Mouse (Mus musculus) thymus, postnatal 25 days (tissue): Measurements from ENCODE around the gene Fnbp1.
A peak's percentile ranks its signal among the peaks of the same experiment; 100 is the strongest.

Experiments used
- DNase-seq: peaks from one replicate; pipeline ENCODE4 v3.0.0; 2022

Gene Fnbp1

DNA sequence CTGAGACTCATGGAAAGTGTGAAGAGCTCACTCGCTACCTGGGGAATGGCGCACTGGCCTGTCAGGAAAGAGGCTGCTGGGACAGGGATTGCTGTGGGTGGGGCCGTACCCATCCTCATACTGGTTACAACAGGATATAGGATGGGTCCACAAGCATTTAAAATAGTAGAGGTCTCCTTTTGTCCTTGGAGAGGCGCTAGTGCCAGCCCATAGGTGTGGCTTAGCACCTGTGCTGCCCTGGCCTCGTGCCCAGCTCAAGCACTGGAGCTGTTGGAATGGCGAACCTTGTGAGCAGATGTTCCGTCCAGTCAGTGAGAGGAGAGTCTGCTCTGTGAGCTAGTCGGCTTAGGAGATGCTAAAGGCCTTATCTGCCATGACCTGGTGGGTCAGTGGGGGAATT lies 122.8 kb downstream of the Fnbp1 start:
- no peak for DNase-seq

DNA sequence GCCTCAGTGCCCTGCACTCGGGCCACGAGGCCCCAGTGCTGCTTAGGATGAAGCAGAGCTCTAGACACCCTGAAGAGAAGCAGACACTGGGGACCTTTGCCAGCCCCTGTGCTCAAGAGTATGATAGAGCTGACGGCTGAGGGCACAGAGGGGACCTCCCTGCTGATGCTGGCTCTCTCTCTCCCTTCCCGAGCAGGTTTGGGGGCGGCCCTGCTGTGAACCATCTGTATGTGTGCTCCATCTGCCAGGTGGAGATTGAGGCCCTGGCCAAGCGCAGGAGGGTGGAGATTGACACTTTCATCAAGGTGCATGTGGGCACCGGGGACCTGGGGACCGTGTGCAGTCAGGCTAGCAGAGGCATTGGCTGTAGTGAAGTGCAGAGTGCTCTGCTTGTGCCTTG lies 123.3 kb downstream of the Fnbp1 start:
- DNase-seq, result no peak

DNA sequence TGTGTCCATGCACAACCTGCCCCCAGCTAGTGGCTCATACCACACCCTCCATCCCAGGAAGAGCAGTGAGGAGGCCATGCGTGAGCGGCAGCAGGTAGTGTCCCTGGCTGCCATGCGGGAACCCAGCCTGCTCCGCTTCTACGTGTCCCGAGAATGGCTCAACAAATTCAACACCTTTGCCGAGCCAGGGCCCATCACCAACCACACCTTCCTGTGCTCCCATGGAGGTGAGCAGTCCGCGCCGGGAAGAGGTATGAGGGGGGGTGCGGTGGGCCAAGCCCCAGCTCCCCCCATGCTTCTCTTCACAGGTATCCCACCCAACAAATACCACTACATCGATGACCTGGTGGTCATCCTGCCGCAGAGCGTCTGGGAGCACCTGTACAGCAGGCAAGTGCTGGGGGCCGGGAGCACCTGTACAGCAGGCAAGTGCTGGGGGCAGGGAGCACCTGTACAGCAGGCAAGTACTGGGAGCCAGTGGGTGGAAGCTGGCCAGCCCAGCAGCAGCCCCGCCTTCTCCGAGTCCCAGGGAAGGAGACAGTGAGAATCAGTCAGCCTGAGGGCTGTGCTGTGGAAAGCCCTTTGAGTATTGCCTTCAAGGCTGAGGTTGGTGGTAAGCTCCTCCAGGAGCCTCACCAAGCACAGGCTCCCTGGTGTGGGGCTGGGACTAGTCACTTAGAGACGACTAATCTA lies 124.0 kb downstream of the Fnbp1 start:
- no peak for DNase-seq

DNA sequence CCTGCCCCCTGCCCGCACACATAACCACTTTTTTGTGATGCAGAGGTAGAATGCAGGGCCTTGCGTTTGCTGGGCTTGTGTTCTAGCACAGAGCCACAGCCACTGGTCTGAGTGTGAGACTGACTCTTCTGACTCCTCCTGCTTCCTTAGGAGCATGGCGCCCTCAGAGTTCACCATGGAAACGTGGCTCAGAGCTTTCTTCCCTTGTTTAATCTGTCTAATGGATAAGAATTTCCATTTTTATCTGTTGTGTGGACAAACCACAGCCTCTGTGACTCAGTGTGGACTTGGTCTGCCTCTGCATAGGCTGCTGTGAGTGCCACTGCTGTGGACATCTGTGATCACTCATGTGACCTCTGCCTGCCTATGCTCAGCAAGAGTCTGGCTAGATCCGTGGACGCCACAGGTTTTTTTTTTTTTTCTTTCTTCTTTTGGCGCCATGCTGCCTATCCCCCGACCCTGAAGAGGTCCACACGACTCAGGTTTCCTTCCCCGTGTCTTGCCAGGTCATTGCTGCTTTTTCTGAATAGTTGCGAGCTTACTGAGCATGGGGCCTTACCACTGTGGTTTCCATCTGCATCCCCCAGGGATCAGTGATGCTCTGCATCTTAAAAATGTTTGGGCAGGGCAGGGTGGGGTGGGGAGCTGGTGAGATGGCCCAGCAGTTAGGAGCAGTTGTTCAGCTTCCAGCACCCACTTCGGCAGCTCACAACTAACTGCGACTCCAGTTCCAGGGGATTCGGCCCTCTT lies 128.3 kb downstream of the Fnbp1 start:
- DNase-seq, result no peak

DNA sequence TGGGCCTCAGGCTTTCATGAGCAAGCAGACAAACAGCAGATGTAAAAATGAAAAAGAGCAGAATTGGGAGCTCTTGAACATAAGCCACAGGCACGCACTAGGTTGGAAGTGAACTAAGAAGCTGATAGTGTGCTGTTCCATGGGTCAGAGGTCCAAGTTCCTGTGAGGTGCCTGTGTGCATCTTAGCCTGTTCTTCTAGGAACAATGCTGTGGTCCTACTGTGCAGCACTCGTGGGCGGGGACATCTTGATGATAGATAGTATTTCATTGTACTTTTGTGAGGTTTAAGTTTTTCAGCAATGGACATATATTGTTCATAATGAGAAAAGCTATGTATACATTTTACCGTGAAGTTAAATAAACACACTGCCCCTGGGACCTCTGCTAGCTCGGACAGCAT lies 134.6 kb downstream of the Fnbp1 start:
- DNase-seq, result no peak

DNA sequence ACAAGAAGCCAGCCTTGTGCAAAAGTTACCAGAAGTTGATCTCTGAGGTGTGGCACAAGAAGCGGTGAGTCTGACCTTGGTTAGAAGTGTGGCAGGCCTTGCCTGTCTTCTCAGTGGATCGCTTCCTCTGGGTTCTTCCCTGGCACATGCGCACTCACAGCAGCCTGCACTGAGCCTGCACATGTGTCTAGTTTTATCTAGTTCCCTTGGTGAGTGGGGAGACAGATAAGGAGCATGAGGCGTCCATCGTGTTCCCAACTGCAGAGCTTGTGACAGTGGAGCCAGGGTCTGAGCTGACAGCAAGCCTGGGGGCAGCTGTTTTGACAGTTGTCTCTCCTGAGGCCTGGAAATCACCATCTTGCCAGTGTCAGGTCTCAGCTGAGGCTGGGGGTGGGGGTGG lies 135.4 kb downstream of the Fnbp1 start:
- DNase-seq, result peak; percentile 25

DNA sequence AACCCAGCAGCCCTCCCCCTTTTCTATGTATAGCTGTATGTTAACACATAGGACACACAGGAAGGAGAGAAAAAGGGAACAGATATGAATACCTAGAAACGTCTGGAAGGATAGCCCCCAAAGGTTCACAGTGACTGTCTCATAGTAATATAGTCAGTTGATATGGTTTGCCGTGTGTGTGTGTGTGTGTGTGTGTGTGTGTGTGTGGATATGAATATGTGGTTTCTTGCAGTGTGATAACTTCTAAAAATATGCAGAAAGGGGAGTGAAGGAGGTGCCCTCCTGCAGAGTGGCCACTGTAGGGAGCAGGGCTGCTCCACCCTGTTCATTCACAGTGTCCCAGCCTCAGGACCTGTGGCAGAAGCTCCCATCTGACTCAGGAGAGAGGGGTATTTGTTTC lies 136.4 kb downstream of the Fnbp1 start:
- DNase-seq, result no peak

DNA sequence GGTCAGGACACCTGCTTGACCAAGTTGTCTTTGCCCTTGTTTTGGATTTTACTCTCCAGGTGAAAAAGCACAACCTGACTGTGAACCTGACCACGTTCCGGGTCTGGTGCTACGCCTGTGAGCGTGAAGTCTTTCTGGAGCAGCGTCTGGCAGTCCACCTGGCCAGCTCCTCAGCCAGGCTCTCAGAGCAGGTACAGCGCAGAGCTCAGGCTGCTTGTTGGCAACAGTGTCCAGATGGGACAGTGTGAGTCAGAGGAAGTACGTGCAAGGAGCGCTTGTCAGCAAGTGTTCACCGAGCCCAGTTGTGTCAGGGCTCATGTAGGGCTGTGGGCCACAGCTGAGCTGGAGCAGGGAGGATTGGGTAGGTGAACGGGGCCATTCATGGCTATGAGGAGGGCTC lies 139.0 kb downstream of the Fnbp1 start:
- DNase-seq, result no peak

DNA sequence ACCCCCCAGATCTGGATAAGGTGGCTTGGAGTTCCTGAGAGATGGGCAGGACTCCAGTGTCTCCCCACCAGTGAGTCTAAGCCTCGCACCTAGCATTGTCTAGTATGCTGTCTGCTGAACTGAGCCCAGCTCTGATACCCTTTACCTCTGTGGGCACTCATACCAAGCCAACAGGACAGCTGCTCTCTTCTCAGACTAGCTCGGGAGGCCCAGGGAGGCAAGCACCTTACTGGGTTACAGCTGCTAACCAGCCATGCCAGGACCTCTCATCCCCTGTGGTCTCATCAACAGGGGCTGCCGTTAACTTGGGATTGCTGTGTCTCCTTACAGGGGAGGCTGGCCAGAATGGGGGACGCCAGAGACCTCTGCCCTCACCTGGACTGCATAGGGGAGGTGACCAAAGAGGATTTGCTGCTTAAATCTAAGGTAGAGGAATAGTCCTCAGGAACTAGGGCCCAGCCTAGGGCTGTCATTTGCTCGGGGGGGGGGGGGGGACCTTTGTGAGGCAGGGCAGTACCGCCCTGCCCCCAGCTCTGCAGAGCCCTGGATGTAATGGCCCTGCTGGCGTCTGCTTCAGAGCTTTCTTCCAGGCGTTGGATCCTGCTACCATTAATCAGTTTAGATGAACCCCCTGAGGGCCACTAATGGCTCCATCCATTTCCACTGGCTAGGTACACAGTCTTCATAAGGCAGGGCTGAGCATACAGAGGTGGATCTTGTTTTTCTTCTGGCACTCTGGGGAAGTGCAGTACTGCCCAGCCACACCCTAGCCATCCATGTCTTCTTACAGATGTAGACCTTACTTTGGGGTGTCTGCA lies 143.2 kb downstream of the Fnbp1 start:
- no peak for DNase-seq

DNA sequence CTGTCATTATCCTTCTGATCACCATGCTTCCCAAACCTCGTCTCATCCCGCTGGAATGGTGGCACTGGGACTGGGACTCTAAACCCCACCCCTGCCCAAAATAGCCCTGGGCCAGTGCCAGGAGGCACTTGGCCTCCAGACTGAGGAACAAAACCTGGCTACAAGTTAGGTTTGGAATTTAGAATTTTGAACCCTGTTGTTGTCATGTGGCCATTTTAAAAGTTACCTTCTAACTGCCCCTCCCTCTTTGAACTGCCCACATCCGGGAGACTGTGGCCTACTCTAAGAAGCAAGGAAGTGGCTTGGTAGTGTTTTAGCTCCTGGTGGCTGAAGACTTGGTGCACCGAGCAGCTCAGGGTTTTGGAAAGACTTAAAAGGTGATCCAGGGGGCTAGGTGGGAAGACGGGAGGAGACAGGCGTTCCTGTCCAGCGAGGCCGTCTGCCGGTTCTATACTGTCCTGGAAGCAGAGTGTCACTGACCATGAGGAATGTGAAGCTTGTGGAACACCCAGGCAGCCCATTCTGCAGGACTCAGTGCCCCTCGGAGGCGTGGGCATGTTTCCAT lies 146.3 kb downstream of the Fnbp1 start:
- no peak for DNase-seq

DNA sequence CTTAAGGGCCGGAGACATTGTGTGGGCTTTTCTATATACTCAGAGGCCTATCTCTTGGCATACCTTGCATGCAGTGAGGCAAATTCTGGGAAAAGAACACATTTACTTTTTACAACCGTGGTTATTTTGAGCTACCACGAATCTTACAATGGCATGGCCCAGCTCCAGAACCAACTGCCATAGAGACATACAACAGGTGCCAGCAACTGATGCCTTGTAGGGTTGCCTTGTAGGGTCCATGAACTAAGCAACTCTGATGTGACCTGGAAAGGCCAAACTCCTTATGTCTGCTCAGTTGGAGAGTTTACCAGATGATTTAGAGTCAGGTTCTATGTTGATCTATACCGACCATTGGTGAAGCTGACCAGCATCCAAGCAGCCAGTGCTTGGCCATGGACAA lies 147.0 kb downstream of the Fnbp1 start:
- no peak for DNase-seq

DNA sequence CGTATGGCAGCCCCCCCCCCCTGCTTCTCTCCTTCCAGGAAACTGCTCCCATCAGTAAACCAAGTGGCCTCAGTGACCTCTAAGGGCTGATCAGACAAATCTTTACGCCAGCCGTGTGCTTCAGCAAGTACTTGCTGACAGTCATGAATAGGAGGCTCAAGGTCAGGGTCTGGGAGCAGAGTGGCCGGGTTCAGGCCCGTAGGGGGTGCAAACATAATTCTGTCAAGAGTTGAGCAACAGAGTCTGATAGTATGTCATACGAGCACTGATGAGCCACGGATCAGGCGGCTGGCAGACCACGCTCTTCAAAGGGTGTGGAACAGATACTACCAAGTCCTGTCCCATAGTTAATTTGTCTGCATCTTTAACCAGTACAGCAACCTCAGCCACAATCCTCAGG lies 151.6 kb downstream of the Fnbp1 start:
- no peak for DNase-seq

DNA sequence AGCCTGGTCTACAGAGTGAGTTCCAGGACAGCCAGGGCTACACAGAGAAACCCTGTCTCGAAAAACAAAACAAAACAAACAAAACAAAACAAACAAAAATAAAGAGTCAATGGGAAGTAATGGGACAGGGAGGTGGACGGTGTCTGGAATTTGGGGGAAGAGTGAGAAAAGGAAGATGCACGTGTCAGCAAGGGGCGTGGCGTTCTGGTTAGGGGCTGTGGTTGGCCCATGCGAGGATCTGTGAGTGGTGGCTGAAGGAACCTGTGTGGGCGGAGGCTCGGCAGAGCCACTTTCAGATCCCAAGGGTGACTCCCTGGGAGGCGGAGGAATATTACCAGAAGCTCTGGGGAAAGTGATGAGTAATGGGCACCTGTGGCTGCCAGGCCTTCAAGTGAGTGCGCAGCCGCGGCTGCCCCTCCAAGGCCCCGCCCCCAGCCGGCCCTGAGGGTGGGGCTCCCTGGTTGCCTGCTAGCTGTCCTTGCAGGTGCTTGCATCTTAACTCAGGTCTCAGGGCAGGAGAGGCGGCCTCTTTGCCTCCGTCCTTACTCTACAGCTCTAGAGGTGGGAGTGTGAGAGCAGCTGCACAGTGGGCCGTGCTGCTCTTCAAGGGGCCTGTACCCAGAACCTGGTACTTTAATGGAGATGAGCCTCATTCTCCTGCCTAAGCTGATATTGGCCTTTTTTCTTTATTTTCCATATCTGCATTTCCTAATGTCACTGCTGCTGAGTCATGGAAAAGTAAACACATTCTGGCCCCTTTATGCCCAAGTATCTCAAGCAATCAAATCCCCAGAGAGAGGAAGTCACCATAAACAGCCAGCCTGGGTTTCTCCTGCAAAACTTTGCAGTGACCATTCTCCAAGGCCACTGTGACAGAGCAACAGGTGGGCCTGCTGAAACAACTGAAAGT lies 156.4 kb downstream of the Fnbp1 start:
- DNase-seq, result peak; percentile 51

DNA sequence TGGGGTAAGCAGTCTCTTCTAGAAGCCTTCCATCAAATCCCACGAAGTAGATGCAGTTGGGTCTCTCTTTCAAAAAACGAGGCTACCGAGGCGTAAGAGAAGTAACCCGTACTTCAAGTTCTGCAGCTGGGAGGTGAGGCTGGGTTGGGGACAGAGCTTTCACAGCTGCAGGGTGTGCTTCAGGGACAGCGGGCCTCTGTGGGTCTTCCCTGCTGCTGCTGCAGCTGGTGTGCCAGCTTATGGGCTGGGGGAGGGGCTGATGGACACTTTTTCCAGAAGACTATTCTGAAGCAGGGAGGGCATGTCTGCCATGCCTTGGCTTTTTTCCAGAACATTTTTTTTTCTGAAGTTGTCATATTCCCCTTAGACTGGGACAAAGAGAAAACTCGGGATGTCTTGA lies 158.8 kb downstream of the Fnbp1 start:
- DNase-seq, result peak; percentile 11

DNA sequence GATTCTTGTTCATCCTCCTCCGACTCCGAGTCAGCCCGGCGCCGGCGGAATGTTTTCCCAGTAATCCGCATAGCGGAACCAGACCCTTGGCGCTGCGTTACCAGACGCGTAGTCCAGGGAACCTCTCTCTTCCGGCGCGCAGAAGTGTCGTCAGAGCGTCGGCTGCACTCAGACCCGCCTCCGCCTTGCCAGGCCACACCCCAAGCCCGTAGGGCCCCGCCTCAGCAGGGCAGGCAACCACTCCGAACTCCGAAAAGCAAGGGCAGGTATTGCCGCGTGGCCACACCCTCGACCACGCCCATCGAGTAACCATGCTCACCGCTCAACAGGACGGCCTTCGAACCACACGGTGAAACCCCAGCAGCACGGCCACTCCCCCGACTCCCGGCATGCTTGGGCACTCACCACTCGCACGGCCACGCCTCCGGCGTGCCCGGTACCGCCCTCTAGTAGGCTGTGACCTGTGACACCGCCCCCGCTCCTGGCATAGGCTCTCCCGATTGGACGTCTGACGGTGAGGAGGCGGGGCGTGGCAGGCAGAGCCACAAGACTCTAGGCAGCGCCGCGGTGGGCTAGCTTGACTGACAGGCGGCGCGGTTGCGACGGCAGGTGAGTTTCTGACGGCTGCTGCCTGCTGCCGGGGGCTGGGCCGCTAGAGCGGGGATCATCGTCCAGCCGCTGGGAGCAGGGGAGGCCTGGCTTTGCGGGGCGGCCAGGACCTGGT lies 159.9 kb downstream of the Fnbp1 start, which contains the start of the genes BC005624 and Usp20:
BC005624 (minus strand) TSS at position 412 of the 724 bp plus-strand sequence.
Usp20 (plus strand) TSS at position 490 of the 724 bp plus-strand sequence.
- peak; percentile 99 for DNase-seq
